Mouse (Mus musculus): Measurements from ENCODE around the gene Tulp4.
"Not testable (repeated sequence)": the region's sequence is repeated elsewhere in the genome, so short reads cannot be mapped to it uniquely, and the experiment has no call there.

The Tulp4 gene

DNA sequence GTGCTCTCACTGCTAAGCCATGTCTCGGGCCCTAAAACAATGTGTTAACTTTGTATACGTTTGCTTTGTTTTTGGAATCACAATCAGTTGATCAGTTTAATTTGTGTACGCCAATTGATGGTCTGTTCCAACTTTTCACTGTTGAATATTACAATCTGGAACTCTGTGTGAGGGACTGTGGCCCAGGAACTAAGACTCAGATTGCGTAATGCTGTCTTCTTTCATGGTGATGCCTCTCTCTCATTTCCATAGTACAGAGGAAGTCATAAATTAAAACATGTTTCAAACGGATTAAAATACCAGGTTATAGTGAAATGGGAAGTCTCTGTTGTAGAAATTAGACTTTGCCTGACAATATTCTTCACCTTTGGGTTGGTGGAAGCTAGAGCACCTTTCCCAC is 83.0 kb downstream of the Tulp4 start:
- no peak for DNase-seq (ENCODE audit: low spot score)

DNA sequence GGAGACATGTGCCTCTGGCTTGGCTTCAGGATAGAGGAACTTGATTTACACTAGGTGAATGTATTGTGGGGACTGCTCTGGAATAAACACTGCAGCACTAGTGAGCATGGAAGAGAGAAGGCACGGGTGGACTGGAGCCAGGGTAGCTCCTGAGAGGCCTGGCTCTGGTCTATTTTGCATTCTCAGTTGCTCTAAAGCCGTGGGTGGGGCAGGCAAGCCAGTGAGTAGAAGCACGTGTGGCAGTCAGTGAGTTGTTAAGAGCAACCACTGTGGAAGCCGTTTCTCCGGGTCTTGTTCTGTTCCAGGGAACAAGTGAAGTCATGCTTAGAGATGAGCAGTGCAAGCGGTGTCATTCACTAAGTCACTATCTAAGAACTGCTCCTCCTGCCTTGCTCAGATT is 86.0 kb downstream of the Tulp4 start:
- no peak for DNase-seq (ENCODE audit: low spot score)

DNA sequence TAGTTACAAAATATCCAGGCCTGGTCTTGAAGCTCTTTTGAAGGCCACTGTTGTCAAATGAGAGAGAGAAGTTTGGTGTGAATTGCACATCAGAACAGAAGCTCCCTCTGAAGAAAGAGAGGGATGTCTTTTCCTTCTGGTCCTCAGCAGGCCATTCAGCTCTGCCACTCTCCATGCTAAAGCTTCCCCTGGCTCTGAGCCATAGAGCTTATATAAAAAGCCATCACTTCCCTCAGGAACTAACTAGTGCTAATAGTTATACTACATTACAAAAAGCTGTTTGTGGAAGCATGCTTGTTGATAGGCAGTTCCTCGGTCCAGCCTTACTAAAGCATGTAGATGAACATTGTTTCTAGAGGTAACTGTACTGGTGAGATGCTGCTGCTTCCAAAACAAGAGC is 89.2 kb downstream of the Tulp4 start:
- DNase-seq (ENCODE audit: low spot score) = no peak

DNA sequence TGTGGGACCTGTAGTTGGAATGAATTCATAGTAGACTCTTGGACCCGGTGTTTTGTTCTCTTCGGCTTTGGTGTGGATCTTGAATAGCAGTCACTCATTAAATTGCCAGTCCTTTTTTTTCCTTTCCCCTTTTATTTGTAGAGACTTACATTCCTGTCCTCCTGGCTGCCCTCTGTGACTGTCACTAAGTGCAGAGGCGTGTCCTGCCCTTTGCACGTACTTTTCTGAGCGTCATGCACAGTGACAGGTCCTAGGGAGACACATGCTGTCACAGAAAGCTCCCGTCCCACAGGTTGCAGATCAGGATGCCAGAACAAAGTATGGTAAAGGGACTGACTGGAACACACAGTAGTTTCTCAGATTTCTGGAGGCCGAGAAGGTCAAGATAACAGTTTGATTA is 91.3 kb downstream of the Tulp4 start:
- DNase-seq (ENCODE audit: low spot score) = no peak

DNA sequence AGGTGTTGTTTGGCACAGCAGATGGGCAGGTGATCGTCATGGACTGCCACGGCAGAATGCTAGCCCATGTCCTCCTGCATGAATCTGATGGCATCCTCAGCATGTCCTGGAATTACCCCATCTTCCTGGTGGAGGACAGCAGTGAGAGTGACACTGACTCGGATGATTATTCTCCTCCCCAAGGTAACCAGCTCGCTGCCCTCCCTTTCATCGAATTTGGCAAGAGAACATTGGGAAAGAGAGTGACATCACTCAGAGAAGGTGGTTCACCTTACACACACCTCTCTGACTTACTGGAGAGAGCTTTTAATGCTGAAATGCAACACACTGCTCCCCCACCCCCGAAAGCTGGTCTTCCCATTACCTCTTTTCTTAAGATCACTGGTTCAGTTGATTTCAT is 92.4 kb downstream of the Tulp4 start:
- no peak for DNase-seq (ENCODE audit: low spot score)

DNA sequence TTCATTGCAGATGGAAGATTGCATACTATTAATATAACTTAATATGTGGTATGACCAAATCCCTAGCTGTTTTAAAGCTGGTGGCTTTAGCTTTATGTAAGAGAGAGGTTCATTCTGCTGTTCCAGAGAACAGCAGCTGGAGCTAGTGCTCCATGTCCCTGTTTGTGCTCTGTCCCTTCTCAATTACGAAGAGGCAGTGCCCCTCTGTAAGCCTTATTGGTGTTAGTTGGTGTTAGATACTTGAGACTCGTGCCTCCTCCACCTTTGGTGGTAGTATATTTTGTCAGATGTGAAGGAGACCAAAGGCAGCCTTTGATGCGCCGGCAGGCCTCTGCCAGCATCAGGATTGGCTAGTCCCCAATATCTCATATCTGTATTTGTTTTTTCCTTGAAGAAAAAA is 92.9 kb downstream of the Tulp4 start:
- DNase-seq (ENCODE audit: low spot score) = no peak

DNA sequence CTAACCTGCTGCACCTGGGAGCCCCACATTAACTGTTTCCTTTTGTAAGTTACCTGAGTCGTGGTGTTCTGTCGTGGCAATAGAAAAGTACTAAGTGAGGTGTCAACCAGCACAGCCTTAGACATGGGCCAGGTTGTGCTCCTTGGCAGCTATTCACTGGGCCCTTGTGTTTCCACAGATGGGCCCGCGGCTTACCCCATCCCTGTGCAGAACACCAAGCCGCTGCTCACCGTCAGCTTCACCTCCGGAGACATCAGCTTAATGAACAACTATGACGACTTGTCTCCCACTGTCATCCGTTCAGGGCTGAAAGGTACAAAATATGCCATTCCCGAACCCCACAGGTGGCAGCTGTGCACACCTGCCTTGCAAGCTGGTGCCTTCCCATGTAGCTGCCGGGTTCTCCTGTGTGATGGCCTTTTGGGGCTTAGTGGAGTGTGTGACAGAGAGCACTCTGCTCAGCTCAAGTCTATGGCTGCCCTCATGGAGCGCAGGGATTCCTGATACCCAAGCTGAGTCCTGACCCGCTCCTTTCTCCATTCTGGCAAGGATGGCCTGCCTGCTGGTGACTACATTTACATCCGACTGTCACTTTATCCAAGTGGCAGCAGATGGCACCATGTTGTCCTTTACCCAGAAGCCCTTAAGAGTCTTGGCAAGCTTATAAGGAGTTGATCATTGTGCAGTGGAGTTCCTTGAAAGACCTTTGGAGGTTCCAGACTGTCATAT is 95.4 kb downstream of the Tulp4 start:
- DNase-seq (ENCODE audit: low spot score) = no peak

DNA sequence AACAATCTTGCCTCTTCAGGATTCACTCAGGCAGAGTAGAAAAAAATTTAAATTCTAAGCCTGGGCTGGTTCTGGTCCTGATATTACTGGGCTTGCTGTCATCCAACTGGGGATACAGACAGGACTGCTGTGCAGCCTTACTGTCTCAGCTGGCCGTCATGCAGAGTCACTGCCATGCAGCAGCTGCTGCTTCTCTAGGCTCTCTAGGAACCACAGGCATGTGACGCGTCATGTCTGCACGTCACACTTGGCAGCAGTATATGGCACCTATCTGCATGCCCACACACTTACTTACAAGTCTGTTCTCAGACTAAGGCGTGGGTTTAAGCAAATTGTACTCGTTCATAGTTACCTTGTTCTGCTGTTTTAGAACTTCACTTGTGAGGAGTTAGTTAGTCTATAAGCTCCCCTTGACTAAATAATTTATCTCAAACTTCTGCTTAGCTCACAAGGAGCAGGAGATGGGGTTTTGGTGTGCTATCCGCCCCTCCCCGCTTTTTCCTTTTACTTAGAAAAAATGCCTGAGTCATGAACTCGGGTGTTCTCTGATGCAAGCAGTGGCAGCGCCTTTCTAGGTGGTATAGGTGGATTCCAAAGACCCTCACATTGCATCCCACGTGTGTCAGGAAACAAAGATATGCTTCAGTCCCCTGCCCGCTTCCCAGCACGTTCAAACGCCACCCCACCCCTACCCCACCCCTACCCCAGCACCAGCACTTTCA is 96.3 kb downstream of the Tulp4 start:
- no peak for DNase-seq (ENCODE audit: low spot score)

DNA sequence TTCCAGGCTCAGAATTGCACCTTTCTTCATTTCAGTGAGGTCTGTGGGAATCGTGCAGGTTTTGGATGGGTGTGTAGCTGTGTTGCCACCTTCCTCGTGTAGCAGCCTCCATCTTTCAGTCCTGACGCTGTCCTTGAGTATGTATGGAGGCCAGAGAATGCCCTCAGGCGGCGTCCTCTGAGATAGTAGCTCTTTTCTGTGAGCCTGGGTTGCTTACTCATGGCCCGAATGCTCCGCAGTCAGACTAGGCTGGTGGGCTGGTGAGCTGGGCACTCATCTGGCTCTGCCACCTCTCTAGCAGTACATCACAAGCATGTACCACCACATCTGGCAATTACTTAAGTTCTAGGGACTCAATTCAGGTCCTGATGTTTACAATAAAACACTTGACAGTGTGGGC is 96.9 kb downstream of the Tulp4 start:
- DNase-seq (ENCODE audit: low spot score) = no peak

DNA sequence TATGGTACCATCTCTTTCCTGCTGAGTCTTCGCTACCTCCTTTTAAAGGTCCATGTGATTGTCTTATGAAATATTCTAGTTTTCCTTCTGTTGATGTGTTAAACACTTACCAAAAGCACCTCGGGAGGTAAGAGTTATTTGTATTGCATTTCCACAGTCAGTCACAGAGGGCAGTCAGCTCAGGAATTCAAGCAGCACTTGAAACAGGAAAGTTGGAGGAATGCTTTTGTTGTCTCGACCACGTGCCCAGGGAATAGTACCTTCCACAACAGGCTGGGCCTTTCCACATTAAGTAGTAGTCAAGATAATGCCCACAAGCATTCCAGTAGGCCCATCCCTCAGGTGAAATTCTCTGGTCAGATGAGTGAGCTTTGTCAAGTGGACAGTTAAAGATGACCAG is 97.6 kb downstream of the Tulp4 start:
- DNase-seq (ENCODE audit: low spot score) = no peak

DNA sequence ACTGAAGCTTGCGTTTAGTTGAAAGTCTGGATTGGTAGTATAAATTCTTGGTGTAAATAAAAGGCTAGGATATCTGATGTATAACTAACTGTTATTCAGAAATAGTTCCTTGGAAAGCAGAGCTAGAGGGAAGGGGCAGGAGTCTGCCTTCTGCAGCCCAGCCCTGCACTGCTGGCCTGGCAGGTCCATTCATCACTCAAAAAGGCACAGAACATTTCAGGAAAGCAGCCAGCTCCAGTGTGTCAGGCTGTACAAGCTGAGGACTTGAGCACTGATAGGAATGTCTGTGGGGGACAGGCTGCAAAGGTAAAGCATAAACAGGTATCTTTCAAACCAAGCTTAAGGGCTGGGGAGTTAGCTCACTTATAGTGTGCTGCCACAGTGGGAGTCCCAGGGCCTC is 105.5 kb downstream of the Tulp4 start:
- DNase-seq (ENCODE audit: low spot score) = no peak

DNA sequence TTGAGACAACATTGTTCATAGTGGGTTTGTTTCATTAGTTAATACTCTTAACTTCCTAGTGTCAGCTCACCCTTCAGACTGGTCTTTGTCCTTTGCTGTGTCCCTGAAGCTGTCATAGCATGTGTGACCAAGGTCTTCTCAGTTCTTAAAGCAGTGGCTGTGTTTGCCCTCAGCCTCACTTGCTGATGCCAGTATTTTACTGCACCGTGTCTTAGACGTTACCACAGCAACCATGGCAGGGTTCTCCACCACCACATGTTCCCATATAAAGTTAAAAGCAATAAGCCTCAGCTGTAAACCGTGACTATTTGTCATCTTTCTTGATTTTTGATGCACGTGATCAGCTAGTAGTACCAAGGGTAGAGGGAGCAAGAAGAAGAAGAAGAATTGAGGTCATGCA is 109.4 kb downstream of the Tulp4 start:
- DNase-seq (ENCODE audit: low spot score) = no peak

DNA sequence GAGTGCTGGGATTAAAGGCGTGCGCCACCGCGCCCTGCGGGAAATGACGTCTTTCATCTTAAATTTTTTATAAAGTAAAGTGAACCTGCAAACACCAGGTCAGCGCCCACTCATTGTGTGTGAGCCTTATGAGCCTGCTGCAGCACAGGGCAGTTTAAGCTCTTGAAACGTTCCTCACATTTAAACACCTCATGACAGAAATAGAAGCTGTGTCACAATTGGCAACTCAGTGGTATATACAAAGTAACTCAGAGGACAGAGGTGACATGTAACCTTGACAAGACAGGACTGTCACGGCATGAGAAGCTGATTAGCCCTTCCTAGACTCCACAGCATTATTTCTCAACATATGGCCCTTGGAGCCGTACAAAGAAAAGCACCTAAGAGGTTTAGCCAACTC is 110.3 kb downstream of the Tulp4 start:
- DNase-seq (ENCODE audit: low spot score) = no peak

DNA sequence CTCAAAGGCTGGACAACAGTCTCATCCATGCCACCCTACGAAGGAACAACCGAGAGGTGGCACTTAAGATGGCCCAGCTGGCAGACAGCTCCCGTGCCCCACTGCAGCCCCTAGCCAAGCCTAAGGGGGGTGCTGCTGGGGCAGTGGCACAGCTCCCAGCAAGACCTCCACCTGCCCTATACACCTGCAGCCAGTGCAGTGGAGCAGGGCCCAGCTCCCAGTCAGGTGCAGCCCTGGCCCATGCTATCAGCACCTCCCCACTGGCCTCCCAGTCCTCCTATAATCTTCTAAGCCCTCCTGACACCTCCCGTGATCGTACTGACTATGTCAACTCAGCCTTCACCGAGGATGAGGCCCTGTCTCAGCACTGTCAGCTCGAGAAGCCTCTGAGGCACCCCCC is 126.4 kb downstream of the Tulp4 start:
- not testable (repeated sequence) for DNase-seq (ENCODE audit: low spot score)

DNA sequence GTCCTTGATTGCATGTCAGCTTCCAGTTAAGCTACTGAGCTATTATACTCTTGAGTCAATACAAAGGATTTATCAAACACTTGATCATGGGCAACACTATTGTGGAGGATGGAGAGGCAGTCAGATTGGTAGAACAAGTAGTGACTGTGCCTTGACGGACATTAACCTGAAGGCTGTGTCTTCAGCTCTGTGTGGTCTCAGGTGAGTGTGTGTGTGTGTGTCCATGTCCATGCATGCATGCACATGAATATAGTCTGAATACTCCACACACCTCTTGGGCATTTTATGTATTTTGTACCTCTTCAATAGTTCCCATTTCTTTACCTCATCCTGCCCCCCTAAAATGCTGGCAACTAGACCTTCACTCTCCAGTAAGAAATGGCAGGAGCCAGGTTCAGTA is 145.1 kb downstream of the Tulp4 start:
- not testable (repeated sequence) for DNase-seq (ENCODE audit: low spot score)

DNA sequence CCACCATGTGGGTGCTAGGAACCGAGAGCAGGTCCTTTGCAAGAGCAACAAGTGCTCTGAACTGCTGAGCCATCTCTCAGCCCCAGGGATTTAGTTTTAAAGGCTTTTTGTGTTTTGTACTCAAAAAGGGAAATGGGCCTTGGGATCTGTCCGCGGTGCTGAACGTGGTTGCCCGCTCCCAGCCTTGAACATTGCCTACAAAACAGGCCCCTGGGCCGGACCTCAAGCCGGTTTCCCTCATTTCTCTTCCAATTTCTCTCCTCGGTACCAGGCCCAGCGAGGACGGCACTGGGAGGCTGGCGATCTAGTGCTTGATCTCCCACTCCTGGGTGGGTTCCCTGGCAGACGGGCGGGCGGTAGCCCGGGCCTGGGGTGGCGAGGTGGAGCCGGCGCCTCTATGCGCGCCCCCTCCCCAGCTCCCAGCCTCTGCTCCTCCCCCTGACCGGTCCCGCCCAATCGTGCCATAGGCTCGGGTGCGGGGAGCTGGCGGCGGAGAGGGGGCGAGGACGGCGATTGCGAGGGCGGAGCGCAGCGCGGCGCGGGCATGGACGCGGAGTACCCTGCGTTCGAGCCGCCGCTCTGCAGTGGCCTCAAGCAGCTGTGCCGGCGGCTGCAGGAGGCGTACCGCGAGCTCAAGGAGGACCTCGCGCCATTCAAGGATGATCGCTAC is 150.3 kb downstream of the Tulp4 start, which contains the start of gene Tmem181a:
TSS of gene Tmem181a (plus strand) at position 461 of the 670 bp plus-strand sequence.
- DNase-seq (ENCODE audit: low spot score) = not testable (repeated sequence)

DNA sequence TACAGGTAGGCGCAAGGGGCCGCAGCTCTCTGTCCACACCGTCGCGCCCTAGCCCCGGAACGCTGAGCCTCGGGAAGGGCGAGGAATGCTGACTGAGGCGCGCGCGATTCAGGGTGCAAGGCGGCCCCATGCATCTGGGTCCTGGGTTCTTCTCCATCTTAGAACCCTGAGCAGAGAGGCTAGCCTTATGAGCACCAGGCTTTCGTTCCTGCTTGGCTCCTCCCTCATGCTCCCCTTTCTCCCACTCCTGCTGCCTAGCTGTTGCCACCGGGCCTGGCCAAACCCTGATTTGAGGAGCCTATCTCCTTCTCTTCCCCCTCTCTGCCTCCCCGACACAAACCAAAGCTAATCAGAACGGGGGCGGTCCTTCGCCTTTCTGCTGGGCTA is 150.8 kb downstream of the Tulp4 start:
- DNase-seq (ENCODE audit: low spot score) = peak; percentile 6

DNA sequence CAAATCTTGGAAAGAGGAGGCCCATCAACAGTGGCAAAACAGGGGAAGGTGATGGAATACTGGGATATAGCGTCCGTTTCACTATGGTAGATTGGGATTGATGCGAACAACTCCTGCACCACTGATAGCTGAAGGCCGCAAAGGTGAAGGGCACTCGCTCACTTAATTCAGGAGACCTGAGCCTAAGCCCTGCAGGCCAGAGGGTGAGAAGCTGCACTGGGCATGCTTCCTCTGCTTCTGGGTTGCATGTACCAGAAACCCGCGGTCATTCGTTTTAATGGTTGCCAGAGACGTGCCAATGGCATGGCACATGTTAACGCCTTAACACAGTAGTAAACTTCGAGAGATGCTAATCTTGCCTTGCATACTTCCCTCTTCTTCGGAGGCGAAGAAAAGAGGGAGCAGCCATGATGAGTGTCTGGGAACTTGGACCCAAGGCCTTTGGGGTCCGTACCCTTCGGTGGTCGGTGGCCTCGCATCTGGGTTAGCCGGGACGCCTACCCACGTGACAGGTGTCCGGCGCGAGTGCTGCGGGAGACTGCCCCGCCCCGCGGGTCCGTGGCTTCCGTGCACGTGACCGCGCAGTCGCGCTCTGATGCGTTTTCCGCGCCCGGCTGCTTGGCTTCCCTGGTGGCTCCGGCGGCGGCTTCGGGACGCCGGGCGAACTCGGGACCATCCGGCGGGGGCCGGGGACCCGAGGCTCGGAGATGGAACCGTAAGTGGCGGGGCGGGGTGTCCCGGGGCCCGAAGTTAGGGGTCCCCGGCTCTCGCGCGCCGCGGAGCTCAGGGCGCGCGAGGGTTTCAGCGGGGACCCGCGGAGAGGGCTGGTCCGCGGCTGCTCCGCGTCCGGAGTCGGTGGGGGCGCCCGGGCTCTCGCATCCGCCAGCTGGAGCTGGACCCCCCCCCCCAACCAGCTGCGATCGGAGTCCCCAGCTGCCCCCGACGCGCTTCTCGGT is 163.9 kb downstream of the Tulp4 start:
- not testable (repeated sequence) for DNase-seq (ENCODE audit: low spot score)

DNA sequence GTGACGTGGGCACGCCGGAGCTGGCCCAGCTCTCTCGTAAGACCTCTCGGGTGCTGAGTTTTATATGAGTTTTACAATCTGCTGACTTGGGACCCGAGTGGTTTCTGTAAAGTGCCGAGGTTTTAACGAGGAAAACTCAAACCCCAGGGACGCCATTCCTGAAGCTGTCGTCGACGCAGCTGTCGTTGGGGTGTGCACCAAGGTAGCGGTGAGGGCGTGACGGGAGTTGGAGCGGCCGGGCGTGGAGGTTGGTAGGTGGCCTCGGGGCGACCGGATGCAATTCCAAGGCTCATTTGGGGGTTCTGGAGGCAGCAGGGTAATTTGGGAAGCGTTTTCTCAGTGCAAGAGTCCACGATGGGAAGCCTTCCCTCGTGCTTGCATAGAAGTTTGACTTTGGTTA is 164.6 kb downstream of the Tulp4 start:
- not testable (repeated sequence) for DNase-seq (ENCODE audit: low spot score)

DNA sequence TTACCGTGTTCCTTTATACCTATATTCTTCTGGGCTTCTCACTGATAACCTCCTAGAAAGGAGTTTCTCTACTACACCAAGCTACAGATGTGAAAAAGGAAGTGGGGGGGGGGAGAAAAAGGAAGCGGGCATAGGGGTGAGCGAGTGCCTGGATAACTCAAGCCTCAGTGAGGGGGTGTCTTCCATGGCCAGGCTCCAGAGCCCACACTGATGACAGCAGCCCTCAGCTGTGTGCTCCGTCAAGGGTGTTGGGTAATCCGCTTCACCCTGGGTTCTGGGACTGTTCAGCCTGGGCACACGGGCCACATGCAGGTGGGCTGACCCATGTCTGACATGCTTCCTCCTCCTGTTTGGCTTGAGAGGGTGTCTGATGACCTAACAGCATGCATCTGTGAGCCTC is 165.7 kb downstream of the Tulp4 start:
- DNase-seq (ENCODE audit: low spot score) = not testable (repeated sequence)

DNA sequence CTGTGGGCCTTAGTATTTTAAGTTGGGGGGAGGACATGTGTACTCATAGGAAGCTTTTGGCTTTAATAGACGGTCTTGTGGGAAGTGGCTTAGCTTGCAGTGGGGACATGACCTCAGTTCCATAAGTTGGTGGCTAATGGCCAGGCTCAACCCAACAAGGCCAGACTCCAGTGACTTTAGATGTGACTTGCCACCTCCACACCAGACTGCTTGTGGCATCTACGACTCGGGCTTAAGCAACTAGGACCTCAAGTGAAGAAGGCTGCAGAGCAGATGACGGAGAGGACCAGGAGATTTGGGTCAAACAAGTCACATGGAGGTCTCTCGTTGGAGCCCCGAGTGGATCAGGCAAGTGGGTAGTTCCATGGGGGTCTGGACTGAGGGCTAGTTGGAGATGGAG is 168.5 kb downstream of the Tulp4 start:
- DNase-seq (ENCODE audit: low spot score) = not testable (repeated sequence)

DNA sequence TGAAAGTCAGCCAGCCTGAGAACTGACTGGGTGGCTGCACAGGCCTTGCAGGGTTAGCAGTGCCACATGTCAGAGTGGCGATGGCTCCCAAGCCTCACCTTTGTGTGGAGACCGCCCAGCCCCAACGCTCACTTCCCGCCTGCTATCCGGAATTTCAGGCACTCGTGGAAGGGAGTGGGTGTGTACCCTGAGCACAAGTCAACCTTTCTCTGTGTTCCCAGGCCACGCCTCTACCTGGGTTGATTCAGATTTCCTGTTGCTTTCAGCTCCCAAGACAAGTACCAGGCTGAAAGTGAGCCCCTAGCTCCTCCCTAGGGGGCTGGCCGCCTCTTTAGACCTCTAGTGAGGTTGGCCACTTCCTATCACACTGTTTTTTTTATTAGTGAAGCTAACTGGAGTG is 173.0 kb downstream of the Tulp4 start:
- not testable (repeated sequence) for DNase-seq (ENCODE audit: low spot score)
